Comparison of ENCODE assay signal across 8 mouse cellular contexts in the genomic region with DNA sequence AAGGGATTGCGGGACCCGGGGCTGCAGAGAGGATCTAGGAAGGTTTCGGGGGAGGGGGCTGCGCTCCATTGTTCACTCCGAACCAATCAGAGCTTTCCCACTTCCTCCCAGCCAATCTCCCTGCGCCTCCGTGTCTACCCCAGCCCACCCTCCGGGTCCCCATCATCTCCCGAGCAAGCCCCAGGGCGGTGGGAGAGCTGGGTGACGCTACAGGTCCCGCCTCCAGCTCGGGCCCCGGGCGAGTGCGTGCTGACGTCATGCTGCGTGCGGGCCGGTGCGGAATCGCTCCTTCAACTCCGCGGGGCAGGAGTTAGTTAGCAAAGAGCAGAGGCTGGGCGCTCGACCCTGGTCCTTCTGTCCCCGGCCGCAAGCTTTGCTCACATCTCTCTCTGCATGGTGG. TPM values are rescaled to one million over a fixed set of nuclear protein-coding genes. Genes with fewer than 3 reads are reported as not detected.
DNase-seq lines count a peak whose midpoint lies in the region; ATAC-seq lines count a peak whose summit lies in the region.

No protein-coding gene starts in this region.

- 0% methylated on average over 28 of the region's 28 CpGs for WGBS in forebrain, embryonic 15.5 days
- WGBS in hindbrain, embryonic 14.5 days: 1% methylated on average over 28 of the region's 28 CpGs
- under 1% methylated on average over 28 of the region's 28 CpGs for WGBS in liver, embryonic 16.5 days (ENCODE audit: insufficient replicate concordance)
- WGBS in neural tube, embryonic 14.5 days: under 1% methylated on average over 27 of the region's 28 CpGs

- peak overlapping the region; percentile 42 for H3K4me3 ChIP-seq in forebrain, embryonic 15.5 days
- peak overlapping the region; percentile 29 for H3K4me3 ChIP-seq in hindbrain, embryonic 14.5 days (replicated peaks; ENCODE audit: low read length)
- peak overlapping the region; percentile 47 for H3K4me3 ChIP-seq in liver, embryonic 16.5 days (ENCODE audit: low read depth, low read length)
- peak overlapping the region; percentile 31 for H3K4me3 ChIP-seq in neural tube, embryonic 14.5 days (ENCODE audit: low read depth, low read length)

- H3K9me3 ChIP-seq in forebrain, embryonic 15.5 days: no peaks in the 10 kb centered on the region
- no peaks in the 10 kb centered on the region for H3K9me3 ChIP-seq in hindbrain, embryonic 14.5 days (ENCODE audit: control insufficient read depth, low read length)
- no peaks in the 10 kb centered on the region for H3K9me3 ChIP-seq in liver, embryonic 16.5 days (replicated peaks; ENCODE audit: control insufficient read depth, low read length)
- H3K9me3 ChIP-seq in neural tube, embryonic 14.5 days (ENCODE audit: control insufficient read depth, low read length): no peaks in the 10 kb centered on the region

- ATAC-seq in forebrain, embryonic 15.5 days (replicated peaks): peak; percentile 98
- peak; percentile 88 for ATAC-seq in hindbrain, embryonic 14.5 days (ENCODE audit: low FRiP score)
- ATAC-seq in liver, embryonic 16.5 days (ENCODE audit: low read depth): no peak
- peak; percentile 80 for ATAC-seq in neural tube, embryonic 14.5 days (ENCODE audit: low read depth)

- H3K27me3 ChIP-seq in forebrain, embryonic 15.5 days: peaks cover 72% of the 10 kb centered on the region
- H3K27me3 ChIP-seq in hindbrain, embryonic 14.5 days (ENCODE audit: control insufficient read depth, insufficient read depth, low read length): peaks cover 94% of the 10 kb centered on the region
- peaks cover 98% of the 10 kb centered on the region for H3K27me3 ChIP-seq in liver, embryonic 16.5 days (ENCODE audit: control insufficient read depth, insufficient read depth, low read depth, low read length)
- H3K27me3 ChIP-seq in neural tube, embryonic 14.5 days (ENCODE audit: control insufficient read depth, insufficient read depth, low read length): peaks cover 47% of the 10 kb centered on the region

- H3K27ac ChIP-seq in forebrain, embryonic 15.5 days (replicated peaks): no peak overlapping the region
- no peak overlapping the region for H3K27ac ChIP-seq in hindbrain, embryonic 14.5 days
- no peak overlapping the region for H3K27ac ChIP-seq in liver, embryonic 16.5 days (ENCODE audit: low read length)
- H3K27ac ChIP-seq in neural tube, embryonic 14.5 days (ENCODE audit: low read depth, low read length): no peak overlapping the region

- no peaks in the 10 kb centered on the region for H3K36me3 ChIP-seq in forebrain, embryonic 15.5 days
- no peaks in the 10 kb centered on the region for H3K36me3 ChIP-seq in hindbrain, embryonic 14.5 days (replicated peaks; ENCODE audit: control insufficient read depth, insufficient read depth)
- H3K36me3 ChIP-seq in liver, embryonic 16.5 days (ENCODE audit: control insufficient read depth, insufficient read depth): no peaks in the 10 kb centered on the region
- H3K36me3 ChIP-seq in neural tube, embryonic 14.5 days (ENCODE audit: control insufficient read depth, insufficient read depth, low read length): no peaks in the 10 kb centered on the region

- H3K4me2 ChIP-seq in forebrain, embryonic 15.5 days (replicated peaks): peak overlapping the region; percentile 56
- peak overlapping the region; percentile 46 for H3K4me2 ChIP-seq in hindbrain, embryonic 14.5 days (replicated peaks)
- peak overlapping the region; percentile 54 for H3K4me2 ChIP-seq in liver, embryonic 16.5 days (ENCODE audit: low read depth, low read length)
- H3K4me2 ChIP-seq in neural tube, embryonic 14.5 days (ENCODE audit: low read depth, low read length): peak overlapping the region; percentile 55

- H3K9ac ChIP-seq in forebrain, embryonic 15.5 days (replicated peaks): peak overlapping the region; percentile 27
- H3K9ac ChIP-seq in hindbrain, embryonic 14.5 days: no peak overlapping the region
- no peak overlapping the region for H3K9ac ChIP-seq in liver, embryonic 16.5 days (ENCODE audit: low read depth, low read length)
- no peak overlapping the region for H3K9ac ChIP-seq in neural tube, embryonic 14.5 days (replicated peaks; ENCODE audit: low read depth, low read length)

- DNase-seq in layer of hippocampus, postnatal 36 days: peak; percentile 3 to 25
- DNase-seq in layer of hippocampus, adult 11-12 months (ENCODE audit: low spot score): no peak
- peak; percentile 36 for DNase-seq in adrenal gland, adult 2 months
- DNase-seq in hindbrain, embryonic 14.5 days (ENCODE audit: low spot score): peak; percentile 66
- peak; percentile 83 for DNase-seq in yolk sac, embryonic 10.5 days (ENCODE audit: low spot score)

- peaks cover 53% of the 10 kb centered on the region for H3K4me1 ChIP-seq in forebrain, embryonic 15.5 days
- H3K4me1 ChIP-seq in hindbrain, embryonic 14.5 days (replicated peaks; ENCODE audit: control insufficient read depth, insufficient read depth, low read length): 0 out of 2 replicates have a peak, but pooled peaks cover 4% of the 10 kb centered on the region
- peaks cover 14% of the 10 kb centered on the region for H3K4me1 ChIP-seq in liver, embryonic 16.5 days (ENCODE audit: control insufficient read depth, low read depth, low read length)
- peaks cover 6% of the 10 kb centered on the region for H3K4me1 ChIP-seq in neural tube, embryonic 14.5 days (ENCODE audit: control insufficient read depth, insufficient read depth, low read length)

RNA-seq across cellular contexts. Expression of gene Isl2, which starts 2.4 kb away (rescaled TPM):
- not detected for total RNA-seq in layer of hippocampus, postnatal 36 days (2021)
- total RNA-seq in adrenal gland, adult 2 months (2021): not detected
- not detected in 2 replicates for polyA plus RNA-seq in adrenal gland, adult 2 months (2012; rRNA removed)
- polyA plus RNA-seq in forebrain, embryonic 15.5 days (2015; fragmentation: Nextera tagmentation; extraction: Ambion mirVana): 0.11 and 0.33 TPM in 2 replicates
- polyA plus RNA-seq in hindbrain, embryonic 14.5 days (2014; fragmentation: Nextera tagmentation; extraction: Ambion mirVana): 1.9 and 3.0 TPM in 2 replicates
- 0.06 and 0.22 TPM in 2 replicates for polyA plus RNA-seq in liver, embryonic 16.5 days (2015; fragmentation: Nextera tagmentation; extraction: Ambion mirVana)
- 4.2 and 31.9 TPM in 2 replicates for polyA plus RNA-seq in neural tube, embryonic 14.5 days (2014; fragmentation: Nextera tagmentation; extraction: Ambion mirVana)

RNA-seq across cellular contexts. Expression of gene Etfa, which starts 28.8 kb away (rescaled TPM):
- 10 to 100 TPM; 39.3 to 43.3 TPM for total RNA-seq in layer of hippocampus, postnatal 36 days (2021)
- total RNA-seq in adrenal gland, adult 2 months (2021): 100 to 1,000 TPM; 394 to 566 TPM
- 82.0 and 95.3 TPM in 2 replicates for polyA plus RNA-seq in adrenal gland, adult 2 months (2012; rRNA removed)
- 96.2 and 97.4 TPM in 2 replicates for polyA plus RNA-seq in forebrain, embryonic 15.5 days (2015; fragmentation: Nextera tagmentation; extraction: Ambion mirVana)
- 94.5 and 99.0 TPM in 2 replicates for polyA plus RNA-seq in hindbrain, embryonic 14.5 days (2014; fragmentation: Nextera tagmentation; extraction: Ambion mirVana)
- 236 and 247 TPM in 2 replicates for polyA plus RNA-seq in liver, embryonic 16.5 days (2015; fragmentation: Nextera tagmentation; extraction: Ambion mirVana)
- 83.7 and 103 TPM in 2 replicates for polyA plus RNA-seq in neural tube, embryonic 14.5 days (2014; fragmentation: Nextera tagmentation; extraction: Ambion mirVana)
